Mouse (Mus musculus) urinary bladder, postnatal 0 days (tissue): ENCODE data around the gene Mrps17. TPM values are rescaled to one million over a fixed set of nuclear protein-coding genes. Genes with fewer than 3 reads are reported as not detected.

ENCODE experiments used
- polyA plus RNA-seq: library from polyadenylated mRNA; unstranded; fragments of >200 nt; fragmentation: Nextera tagmentation; extraction: Ambion mirVana; gene quantifications from 2 replicates; pipeline ENCODE4 v1.2.1, GENCODE M21; 2015

Gene Mrps17
- polyA plus RNA-seq, result 130 and 134 TPM in 2 replicates

DNA sequence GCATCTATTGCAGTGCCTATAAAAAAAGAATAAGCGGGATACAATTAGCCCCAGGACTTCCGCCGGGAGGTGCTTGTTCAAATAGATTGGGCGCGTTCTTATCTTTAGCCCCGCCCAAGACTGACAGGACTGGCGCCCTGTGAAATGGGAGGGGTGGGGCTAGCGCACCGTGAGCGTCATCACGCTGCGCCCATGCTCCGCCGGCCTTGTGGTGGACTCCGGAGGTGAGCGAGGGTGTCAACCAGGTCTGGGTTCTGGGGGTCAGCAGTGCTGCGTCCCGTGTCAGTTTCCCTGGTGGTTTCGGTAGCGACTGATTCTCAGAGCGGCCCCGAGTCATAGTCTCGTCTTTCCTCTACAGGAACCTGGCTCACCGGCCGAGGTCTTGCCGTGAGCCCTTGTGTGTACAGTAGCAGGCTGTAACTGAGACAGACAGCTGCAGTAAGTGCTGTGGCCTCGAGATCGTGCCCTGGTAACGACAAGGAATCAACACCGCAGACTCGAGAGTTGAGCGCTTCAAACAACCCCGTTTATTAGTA lies at the start of gene Mrps17:
Gene Mrps17 (plus strand): TSS at position 172 of the 536 bp plus-strand sequence.

DNA sequence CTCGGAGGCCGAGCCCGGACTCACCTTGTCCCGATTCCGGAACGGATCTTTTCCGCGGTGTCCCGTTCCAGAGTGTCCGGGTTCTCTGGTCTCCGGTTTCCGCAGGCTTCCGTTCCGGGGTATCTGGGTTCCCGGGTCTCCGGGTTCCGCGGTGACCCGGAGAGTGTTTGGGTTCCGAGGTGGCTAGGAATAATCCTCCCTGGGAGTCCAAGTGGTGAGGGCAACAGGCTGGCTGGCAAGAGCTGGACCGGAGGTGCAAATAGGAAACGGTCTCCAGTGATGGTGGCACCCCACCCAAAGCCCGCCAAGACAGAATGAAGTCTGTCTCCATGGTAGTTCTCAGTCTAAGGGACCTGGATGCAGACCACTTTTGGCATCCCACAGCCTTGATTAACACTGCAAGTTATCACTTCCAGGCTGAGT lies 45.2 kb upstream of the Mrps17 start, which contains the start of gene Zfp11:
Gene Zfp11 (minus strand): TSS at position 64 of the 423 bp plus-strand sequence.

DNA sequence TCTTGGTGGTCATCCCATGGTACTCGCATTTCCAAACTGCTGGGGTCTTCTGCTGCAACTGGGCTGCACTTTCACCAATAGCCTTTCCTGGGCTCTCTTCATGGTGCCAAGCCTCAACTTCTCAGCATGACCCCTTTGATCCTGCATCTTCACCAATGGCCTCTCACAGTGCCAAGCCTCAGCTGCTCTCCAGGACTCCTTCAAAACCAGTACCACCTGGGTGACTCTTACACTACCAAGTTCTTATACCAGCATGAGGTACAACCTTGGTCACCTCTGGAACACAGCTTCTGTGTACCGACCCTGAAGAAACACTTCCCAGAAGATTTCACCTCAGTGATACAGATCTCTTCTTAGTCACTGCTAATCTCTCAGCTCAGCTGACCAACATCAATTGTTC lies 6.9 kb upstream of the Mrps17 start, which contains the start of gene Sept14:
Gene Sept14 (minus strand): TSS at position 101 of the 400 bp plus-strand sequence.

DNA sequence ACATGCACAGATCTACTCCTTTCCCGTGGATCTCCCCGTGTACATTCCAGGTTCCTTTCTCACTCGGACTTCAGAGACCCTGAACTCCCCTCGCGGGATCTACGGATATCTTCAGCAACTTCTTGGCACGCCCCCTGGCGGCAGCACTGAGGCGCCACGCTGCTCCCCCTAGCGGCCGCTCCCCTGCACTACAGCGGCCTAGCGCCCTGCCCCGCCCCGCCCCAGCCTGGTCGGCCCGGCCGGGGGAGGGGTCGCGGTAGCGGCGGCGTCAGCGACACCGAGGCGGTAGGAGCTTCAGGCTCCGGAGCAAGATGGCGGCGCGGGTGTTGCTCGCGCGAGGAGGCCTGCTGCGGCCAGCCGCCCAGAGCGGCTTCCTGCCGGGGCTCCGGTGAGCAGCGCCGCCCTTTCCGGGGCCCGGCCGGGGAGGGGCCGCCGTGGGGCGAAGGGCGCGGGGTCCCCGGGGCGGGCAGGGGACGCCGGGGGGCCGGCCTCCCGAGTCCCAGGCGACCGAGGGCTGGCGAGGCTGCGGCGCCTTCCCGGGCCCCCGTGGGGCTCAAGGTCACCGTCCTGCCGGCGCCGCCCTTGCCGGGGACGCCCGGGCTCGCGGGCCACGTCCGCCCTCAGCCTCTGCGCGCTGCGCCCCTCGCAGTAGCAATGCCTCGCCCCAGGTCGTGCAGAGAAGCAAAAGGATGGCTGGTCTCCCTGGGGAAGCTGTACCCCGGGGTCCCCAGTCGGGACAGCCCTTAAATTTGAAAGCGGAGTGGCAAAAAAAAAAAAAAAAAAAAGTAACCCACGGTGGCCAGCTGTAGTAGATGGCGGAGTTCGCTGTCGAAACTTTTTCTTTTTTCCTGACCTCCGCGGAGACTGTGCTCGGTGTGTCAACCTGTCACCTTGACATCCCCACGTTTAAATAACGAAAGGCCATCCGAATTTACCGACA lies 9.8 kb downstream of the Mrps17 start, which contains the start of gene Nipsnap2:
Gene Nipsnap2 (plus strand): TSS at position 230 of the 940 bp plus-strand sequence.

Other genes with a start within 250 kb of the Mrps17 start
- gene Sfswap, start 214.3 kb upstream of the Mrps17 start, polyA plus RNA-seq, result 23.9 and 24.8 TPM in 2 replicates
- gene Mmp17, start 131.3 kb upstream of the Mrps17 start, polyA plus RNA-seq, result 12.8 and 14.1 TPM in 2 replicates
- gene Zfp11, start 45.4 kb upstream of the Mrps17 start, polyA plus RNA-seq, result 1.4 and 1.7 TPM in 2 replicates
- not detected in 2 replicates for gene Sept14, start 7.0 kb upstream of the Mrps17 start, polyA plus RNA-seq
- gene Nipsnap2, start 9.6 kb downstream of the Mrps17 start, polyA plus RNA-seq, result 82.8 and 84.1 TPM in 2 replicates
- gene Psph, start 72.0 kb downstream of the Mrps17 start, polyA plus RNA-seq, result 24.5 and 24.6 TPM in 2 replicates
- gene Sumf2, start 131.5 kb downstream of the Mrps17 start, polyA plus RNA-seq, result 20.4 and 22.0 TPM in 2 replicates
- 690 and 752 TPM in 2 replicates for gene Chchd2, start 172.0 kb downstream of the Mrps17 start, polyA plus RNA-seq
- 1.7 and 2.6 TPM in 2 replicates for gene Zbed5, start 180.2 kb downstream of the Mrps17 start, polyA plus RNA-seq
- gene Phkg1, start 183.1 kb downstream of the Mrps17 start, polyA plus RNA-seq, result 0.15 and 0.33 TPM in 2 replicates
- 4.3 and 4.5 TPM in 2 replicates for gene Nupr1l, start 193.0 kb downstream of the Mrps17 start, polyA plus RNA-seq
- 15.9 and 18.2 TPM in 2 replicates for gene Vkorc1l1, start 226.5 kb downstream of the Mrps17 start, polyA plus RNA-seq